Mouse (Mus musculus) thymus, adult 2 months (tissue): Measurements from ENCODE around the gene Zcchc2.

Experiments
- CTCF ChIP-seq: fragments of 200-500 bp; IDR thresholded peaks from 2 replicates; pipeline ENCODE4 v1.5.1; 2012; ENCODE audit warnings: mild to moderate bottlenecking, control low read depth, low read length, moderate library complexity, borderline replicate concordance; ENCODE audit not compliant: control insufficient read depth, poor library complexity, insufficient read depth; ENCODE audit errors: extremely low read depth
- POLR2A ChIP-seq: fragments of 200-500 bp; IDR thresholded peaks from 2 replicates; pipeline ENCODE4 v1.6.1; 2012; ENCODE audit warnings: mild to moderate bottlenecking, low read length, control low read depth, moderate library complexity; ENCODE audit not compliant: control insufficient read depth, poor library complexity, insufficient read depth; ENCODE audit errors: extremely low read depth

GRCm38 (mm10) chr1:106040271-106040670 is 50.1 kb downstream of the Zcchc2 start:
- TF ChIP-seq CTCF, result no peak
- TF ChIP-seq POLR2A, result no peak
